Mouse (Mus musculus) liver, postnatal 0 days (tissue): ENCODE data around the gene Rabgap1l.

Source experiments
- CTCF ChIP-seq: sonication (generic); IDR thresholded peaks from 2 replicates; pipeline ENCODE4 v1.5.1; 2016; ENCODE audit warnings: antibody characterized with exemption, low read depth
- EP300 ChIP-seq: IDR thresholded peaks from 2 replicates; pipeline ENCODE4 v1.6.1; 2016; ENCODE audit warnings: antibody characterized with exemption, low read depth, mild to moderate bottlenecking

DNA sequence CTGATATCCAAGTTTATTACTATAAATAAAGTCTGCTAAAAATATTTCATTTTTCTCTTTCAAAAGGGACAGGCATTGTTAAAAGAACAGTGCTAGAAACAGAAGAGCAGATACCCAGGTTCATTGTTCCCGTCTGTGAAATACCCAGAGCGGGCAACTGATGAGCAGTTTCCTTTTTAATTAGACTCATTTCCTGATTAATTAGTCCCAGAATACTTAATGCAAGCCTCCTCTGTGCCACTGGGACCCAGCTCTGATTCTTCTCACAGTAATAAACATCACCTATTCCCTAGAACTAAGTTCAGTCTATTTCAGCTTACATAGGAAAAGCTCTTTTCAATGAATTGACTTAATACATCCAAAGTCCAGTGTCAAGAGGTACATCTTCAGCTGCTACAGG, 186.6 kb downstream of the Rabgap1l start:
- TF ChIP-seq CTCF (no peak), EP300 (no peak)
